Comparison of ENCODE assay signal across 1 mouse cellular context in genomic region chr11:80410377-80410776, GRCm38 (mm10).
TF ChIP-seq lines count a peak whose summit lies in the region.

No protein-coding gene starts in this region.

TF ChIP-seq in MEL, 35 proteins besides CTCF, POLR2A, EP300 and RAD21 (continued from another document):
- 0 out of 2 replicates have a peak, but pooled peaks have one; percentile 13 for TF ChIP-seq CHD1 (IDR thresholded peaks at IDR 0.05; ENCODE audit: low read depth, low read length)
- TF ChIP-seq NELFE (IDR thresholded peaks at IDR 0.05; ENCODE audit: low read depth, low read length), result no peak; the same call in 1 of the 2 replicates
- TF ChIP-seq MAZ (IDR thresholded peaks at IDR 0.05; ENCODE audit: low read depth, low read length), result peak; percentile 44; the same call in 1 of the 2 replicates
- TF ChIP-seq USF2 (IDR thresholded peaks at IDR 0.05; ENCODE audit: borderline replicate concordance in 1 of 2, insufficient read depth in 1 of 2, low read depth in 1 of 2, low read length in 2 of 2), result no peak
- peak; percentile 58 for TF ChIP-seq HCFC1 (IDR thresholded peaks at IDR 0.05; ENCODE audit: low read depth, low read length)
- 0 out of 2 replicates have a peak, but pooled peaks have one; percentile 55 for TF ChIP-seq MYB (IDR thresholded peaks at IDR 0.05; ENCODE audit: low read depth, low read length)
- TF ChIP-seq KAT2A (conservative IDR thresholded peaks at IDR 0.05; ENCODE audit: low read depth, low read length), result no peak
- TF ChIP-seq UBTF (IDR thresholded peaks at IDR 0.05; ENCODE audit: borderline replicate concordance, insufficient read depth, low read depth, low read length), result no peak
- no peak for TF ChIP-seq E2F4 (IDR thresholded peaks at IDR 0.05; ENCODE audit: borderline replicate concordance, low read depth, low read length)
- peak; percentile 66 for TF ChIP-seq TAL1 (IDR thresholded peaks at IDR 0.05; ENCODE audit: low read length)
- peak; percentile 77 for TF ChIP-seq SIN3A (IDR thresholded peaks at IDR 0.05; ENCODE audit: low read length)
- TF ChIP-seq GATA1 (IDR thresholded peaks at IDR 0.05; ENCODE audit: low read depth, low read length), result peak; percentile 98
- TF ChIP-seq ETS1 (IDR thresholded peaks at IDR 0.05; ENCODE audit: low read depth, low read length), result peak; percentile 84
- TF ChIP-seq MAX (IDR thresholded peaks at IDR 0.05; ENCODE audit: low read length), result no peak
- TF ChIP-seq TCF12 (IDR thresholded peaks at IDR 0.05; ENCODE audit: low read depth, low read length), result peak; percentile 94
- TF ChIP-seq ELF1 (IDR thresholded peaks at IDR 0.05; ENCODE audit: low read depth, low read length), result no peak
- peak; percentile 67; the same call in 1 of the 2 replicates for TF ChIP-seq MAFK (IDR thresholded peaks at IDR 0.05; ENCODE audit: borderline replicate concordance, low read depth, low read length)
- peak; percentile 76 for TF ChIP-seq RCOR1 (IDR thresholded peaks at IDR 0.05; ENCODE audit: low read depth, low read length)
- 0 out of 2 replicates have a peak, but pooled peaks have one; percentile 14 for TF ChIP-seq MYC (IDR thresholded peaks at IDR 0.05; ENCODE audit: low read depth, low read length)
- no peak for TF ChIP-seq JUND (IDR thresholded peaks at IDR 0.05; ENCODE audit: low read depth, low read length)
- no peak for TF ChIP-seq TBP (IDR thresholded peaks at IDR 0.05; ENCODE audit: low read depth, low read length)
- TF ChIP-seq SMC3 (IDR thresholded peaks at IDR 0.05; ENCODE audit: low read depth, low read length), result peak; percentile 24; the same call in 1 of the 2 replicates
